Mouse (Mus musculus): ENCODE measurements around the gene Kcnh1.

Gene Kcnh1

DNA sequence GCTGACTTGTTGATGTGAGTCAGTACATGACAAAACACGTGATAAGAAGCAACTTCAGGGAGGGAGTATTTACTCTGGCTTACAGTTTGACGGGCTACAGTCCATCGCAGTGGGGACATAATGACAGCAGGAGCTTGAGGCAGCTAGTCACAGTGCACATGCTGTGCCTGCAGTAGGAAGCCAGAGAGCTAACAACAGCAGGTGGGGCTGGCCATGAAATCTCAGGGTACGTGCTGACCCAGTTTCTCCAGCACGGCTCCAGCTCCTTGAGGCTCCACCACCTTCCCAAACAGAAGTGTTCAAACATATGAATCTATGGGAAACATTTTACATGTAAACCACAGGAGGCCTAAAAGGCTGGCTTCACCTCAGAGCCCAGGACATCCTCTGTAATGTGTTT, 216.0 kb downstream of the Kcnh1 start:
- no peak for DNase-seq (ENCODE audit: low spot score)

GRCm38 (mm10) chr1:192415813-192416212, 225.2 kb downstream of the Kcnh1 start:
- no peak for DNase-seq (ENCODE audit: low spot score)

- DNase-seq (ENCODE audit: low spot score), result no peak
These were observed 225.8 kb downstream of the Kcnh1 start for GRCm38 (mm10) chr1:192416241-192416821.

DNA sequence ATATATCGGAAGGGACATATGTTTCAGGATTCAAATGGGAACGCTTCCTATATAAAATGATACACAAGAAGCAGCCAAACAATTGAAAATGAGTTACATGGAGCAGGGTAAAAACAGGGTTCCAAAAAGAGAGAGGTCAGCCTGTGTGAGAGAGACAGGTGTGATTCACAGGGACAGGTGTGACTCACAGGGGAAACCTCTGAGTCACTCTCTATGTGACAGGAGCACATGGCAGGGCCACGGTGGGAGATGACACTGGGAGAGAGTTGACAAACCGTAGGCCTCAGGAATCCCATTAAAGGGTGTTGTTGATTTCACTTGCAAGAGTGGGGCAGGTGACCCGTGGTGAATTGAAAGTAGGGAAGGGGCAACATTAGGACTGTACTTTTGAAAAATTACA, 228.6 kb downstream of the Kcnh1 start:
- no peak for DNase-seq (ENCODE audit: low spot score)

- DNase-seq (ENCODE audit: low spot score), result no peak
These were observed 231.0 kb downstream of the Kcnh1 start for GRCm38 (mm10) chr1:192421377-192422166.

- DNase-seq (ENCODE audit: low spot score), result no peak
These were observed 240.8 kb downstream of the Kcnh1 start for GRCm38 (mm10) chr1:192431423-192431822.

- DNase-seq (ENCODE audit: low spot score), result no peak
These were observed 244.9 kb downstream of the Kcnh1 start for GRCm38 (mm10) chr1:192435503-192435902.

DNA sequence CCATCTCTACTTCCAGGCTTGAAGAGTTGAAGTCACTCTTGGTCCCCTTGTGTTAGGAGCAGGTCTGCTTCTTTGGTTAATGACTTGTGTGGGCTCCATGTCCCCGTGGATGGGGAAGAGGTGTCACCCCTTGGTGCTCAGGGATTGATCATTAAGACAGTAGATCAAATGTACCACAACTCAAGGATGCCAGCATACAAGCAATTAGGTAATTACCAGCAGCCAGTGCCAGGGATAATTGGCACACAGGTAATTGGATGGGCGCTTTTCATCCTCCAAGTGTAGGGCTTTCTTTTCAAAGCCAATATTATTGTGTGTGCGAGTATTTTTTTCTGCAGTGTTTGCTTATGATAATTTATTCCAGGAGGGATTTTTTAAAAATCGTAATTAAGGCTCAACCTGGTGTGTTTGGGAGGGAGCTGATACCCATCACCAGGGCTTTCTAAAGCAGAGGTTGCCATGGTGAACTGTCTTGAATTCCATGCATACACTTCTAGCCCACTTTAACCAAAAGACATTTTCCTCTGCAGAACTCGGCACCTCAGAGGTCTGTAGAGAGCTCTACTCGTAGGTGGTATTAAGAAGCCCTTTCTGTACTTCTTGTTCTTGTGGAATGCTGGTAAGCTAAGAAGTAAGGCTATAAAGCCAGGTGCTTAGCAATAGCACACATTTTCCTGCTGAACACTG, 248.7 kb downstream of the Kcnh1 start:
- DNase-seq (ENCODE audit: low spot score), result no peak

DNA sequence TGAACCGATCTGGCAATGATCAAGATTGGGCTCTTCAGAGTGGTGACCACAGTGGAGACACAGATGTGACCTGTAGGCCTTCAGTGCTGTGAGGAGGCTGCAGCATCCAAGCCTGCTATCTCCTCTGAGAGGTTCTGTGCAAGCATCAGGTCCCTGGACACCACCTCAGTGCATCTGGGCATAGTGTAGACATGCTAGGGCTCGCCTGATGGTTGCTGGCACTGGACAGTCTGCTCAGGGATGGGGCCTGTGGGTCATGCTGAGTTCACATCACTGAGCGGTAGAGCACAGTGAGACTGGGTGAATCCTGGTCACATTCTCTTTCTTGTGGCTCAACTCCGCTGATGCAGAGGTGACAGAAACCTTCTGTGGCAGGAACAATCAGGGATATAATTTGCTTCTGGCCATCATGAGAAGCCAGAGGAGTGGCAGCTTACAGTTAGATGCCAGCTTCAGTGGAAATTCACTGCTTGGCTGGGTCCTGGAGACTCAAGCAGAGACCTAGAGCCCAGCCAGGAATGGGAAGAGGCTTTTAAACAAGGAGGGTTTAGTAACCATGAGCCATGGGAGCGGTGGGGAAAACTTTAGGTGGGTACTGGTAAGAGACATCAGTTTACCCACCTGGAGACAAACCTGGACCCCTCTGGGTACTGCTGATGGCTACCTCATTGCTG, 252.3 kb downstream of the Kcnh1 start:
- no peak for DNase-seq (ENCODE audit: low spot score)

- DNase-seq (ENCODE audit: low spot score), result no peak
These were observed 253.6 kb downstream of the Kcnh1 start for GRCm38 (mm10) chr1:192443998-192444657.

DNA sequence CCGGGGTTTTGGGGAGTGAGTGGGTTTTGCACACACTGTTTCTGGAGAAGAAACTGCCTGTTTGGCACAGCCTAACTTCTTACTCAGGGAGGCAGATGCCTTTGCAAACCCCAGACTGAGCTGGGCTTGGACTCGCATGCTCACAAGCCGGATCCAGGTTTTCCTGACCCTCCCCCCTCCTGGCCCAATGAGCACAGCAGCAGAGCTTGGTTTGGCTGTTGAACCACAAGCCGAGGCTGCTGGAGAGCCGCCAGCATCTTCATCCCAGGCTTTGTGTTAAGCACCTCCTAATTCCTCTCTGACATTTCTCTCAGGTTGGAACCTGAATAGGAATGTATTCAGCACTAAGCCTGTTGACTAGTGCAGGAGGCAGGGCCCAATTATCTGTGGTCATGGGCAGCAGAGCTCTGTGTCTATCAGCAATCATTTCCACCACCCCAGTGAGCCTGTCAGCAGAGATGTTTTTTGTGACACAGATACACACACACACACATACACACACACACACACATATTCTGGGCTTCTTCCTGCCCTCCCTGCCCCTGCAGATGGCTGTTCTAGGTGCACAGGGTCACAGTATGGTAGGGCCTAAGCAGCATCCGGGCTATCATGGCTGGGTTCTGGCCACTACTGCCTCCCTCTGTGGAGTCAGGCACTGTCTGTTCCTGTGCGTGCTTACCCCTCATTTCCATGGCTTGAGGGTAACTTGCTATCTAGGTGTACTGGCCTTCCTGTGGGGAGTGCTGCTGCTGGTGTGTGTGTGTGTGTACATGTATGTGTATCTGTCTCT, 254.3 kb downstream of the Kcnh1 start:
- DNase-seq (ENCODE audit: low spot score), result peak; percentile 38

- DNase-seq (ENCODE audit: low spot score), result no peak
These were observed 255.6 kb downstream of the Kcnh1 start for GRCm38 (mm10) chr1:192446158-192446557.

GRCm38 (mm10) chr1:192447666-192448065, 257.1 kb downstream of the Kcnh1 start:
- DNase-seq (ENCODE audit: low spot score), result no peak

- no peak for DNase-seq (ENCODE audit: low spot score)
These were observed 257.9 kb downstream of the Kcnh1 start for GRCm38 (mm10) chr1:192448512-192448911.

DNA sequence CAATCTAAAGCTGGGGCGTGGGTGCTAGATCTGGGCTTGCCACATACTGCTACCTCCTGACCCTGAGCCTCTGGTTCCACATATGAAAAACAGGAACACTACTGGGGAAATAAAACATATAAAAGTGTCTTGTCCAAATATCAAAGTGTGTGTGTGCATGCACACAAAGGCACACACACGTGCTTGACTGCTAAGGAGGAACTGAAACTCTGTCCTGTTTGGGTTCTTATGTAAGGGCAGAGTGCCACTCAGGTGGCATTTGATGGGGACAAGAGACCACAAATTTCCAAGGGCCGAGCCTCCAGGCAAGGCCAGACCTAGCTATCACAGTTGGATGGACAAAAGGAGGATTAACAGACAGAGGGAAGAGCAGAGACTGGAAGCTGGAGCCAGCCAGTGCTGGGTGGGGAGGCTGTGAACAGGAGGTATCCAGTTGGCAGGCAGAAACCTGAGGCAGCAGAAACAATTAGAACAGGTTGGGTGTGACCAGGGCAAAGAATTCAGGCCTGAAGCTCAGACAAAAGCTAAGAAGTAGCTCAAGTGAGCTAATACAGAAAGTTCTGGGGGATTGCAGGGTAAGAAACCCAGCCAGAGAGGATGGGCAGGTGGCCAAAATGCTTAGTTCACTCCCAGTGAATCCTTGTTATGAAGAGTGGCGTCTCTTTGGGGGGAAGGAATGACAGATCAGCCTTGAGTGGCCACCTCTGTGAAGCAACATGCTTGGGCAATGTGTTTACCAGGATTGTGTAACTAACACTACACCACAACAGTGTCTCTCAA, 259.2 kb downstream of the Kcnh1 start:
- no peak for DNase-seq (ENCODE audit: low spot score)

DNA sequence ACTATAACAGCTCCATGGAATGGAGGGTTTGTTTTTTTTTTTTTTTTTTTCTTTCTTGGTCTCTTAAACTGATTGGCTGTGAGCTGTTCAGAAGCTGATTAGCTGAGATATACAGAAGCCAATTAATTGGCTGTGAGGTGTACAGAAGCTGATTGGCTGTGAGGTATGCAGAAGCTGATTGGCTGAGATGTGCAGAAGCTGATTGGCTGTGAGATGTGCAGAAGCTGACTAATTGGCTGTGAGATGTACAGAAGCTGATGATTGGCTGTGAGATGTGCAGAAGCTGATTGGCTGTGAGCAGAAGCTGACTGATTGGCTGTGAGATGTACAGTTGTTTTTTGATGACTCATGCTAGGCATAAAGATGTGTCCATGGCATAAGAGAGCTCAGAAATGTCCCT, 259.9 kb downstream of the Kcnh1 start:
- no peak for DNase-seq (ENCODE audit: low spot score)

GRCm38 (mm10) chr1:192451722-192452121, 261.1 kb downstream of the Kcnh1 start:
- DNase-seq (ENCODE audit: low spot score), result no peak

DNA sequence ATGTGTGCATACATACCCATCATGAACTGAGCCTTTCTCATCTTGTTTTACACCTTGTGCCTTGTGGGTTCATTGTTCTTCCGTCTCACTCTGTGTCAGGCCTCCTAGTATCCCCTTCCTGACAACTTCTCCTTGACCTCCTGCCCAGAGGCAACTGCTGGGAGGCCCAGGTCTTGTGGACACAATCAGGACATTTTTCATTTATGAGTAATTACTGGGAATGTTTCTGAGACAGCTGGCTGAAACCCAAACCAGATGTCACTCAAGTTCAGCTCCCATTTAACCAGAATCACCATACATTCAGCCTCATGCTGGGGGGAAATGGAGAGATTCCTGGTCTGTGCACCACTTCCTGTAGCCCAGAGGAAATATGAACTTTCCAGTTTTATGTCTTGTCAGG, 263.9 kb downstream of the Kcnh1 start:
- no peak for DNase-seq (ENCODE audit: low spot score)

- DNase-seq (ENCODE audit: low spot score), result no peak
These were observed 264.4 kb downstream of the Kcnh1 start for GRCm38 (mm10) chr1:192454981-192455380.

DNA sequence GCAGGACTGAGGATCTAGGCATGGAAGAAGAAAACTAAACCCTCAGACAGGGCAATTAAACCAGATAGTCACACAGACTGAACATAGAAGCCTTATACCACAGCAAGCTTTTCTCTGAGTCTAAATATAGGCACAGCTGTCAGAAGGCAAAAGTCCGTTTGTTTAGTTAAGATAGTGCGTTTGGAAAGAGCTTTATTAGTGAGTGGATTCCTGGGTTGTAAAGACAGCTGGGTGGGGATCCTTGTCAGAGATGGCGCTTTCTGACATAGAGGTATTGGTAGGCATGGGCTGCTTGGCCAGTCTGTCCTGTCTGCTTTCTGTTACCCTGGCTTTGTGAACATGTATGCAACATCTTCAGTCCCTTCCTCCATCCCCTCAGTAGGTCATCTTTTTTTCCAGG, 266.5 kb downstream of the Kcnh1 start:
- DNase-seq (ENCODE audit: low spot score), result no peak
